Mouse (Mus musculus) C2C12 (cell line): ENCODE data around the gene Map4k4.

Experiments
- CEBPB ChIP-seq: IDR thresholded peaks from one replicate; pipeline ENCODE4 v1.6.1; 2011; ENCODE audit warnings: low read depth, mild to moderate bottlenecking, control low read depth, moderate library complexity
- CTCF ChIP-seq: IDR thresholded peaks from one replicate; pipeline ENCODE4 v1.5.1; 2011; ENCODE audit not compliant: control insufficient read depth, insufficient read depth, insufficient read length
- MAX ChIP-seq: IDR thresholded peaks from one replicate; pipeline ENCODE4 v1.6.1; 2011; ENCODE audit warnings: mild to moderate bottlenecking, control low read depth

- TF ChIP-seq CTCF (no peak), CEBPB (no peak), MAX (no peak)
Measured at GRCm38 (mm10) chr1:39949205-39949604, 48.5 kb downstream of the Map4k4 start.
